Mouse (Mus musculus): ENCODE results near the gene Trappc2. TPM values are rescaled to one million over a fixed set of nuclear protein-coding genes. Genes with fewer than 3 reads are reported as not detected.

The Trappc2 gene
- 10 to 100 TPM; 19.2 to 20.0 TPM for total RNA-seq (2021)
- long read RNA-seq, experiment 1, transcript Trappc2-203 (5 exons, 1,613 nt), result major isoform, 30 of 35 reads
- long read RNA-seq, experiment 1, partial matches to known transcripts, result 1 of 35 reads
- long read RNA-seq, experiment 1, other reads (novel, unspliced or antisense), result 2 of 35 reads
- long read RNA-seq, experiment 2, transcript Trappc2-203 (5 exons, 1,613 nt), result major isoform, 20 of 23 reads
- long read RNA-seq, experiment 2, partial matches to known transcripts, result 0 of 23 reads
- long read RNA-seq, experiment 2, other reads (novel, unspliced or antisense), result 1 of 23 reads

DNA sequence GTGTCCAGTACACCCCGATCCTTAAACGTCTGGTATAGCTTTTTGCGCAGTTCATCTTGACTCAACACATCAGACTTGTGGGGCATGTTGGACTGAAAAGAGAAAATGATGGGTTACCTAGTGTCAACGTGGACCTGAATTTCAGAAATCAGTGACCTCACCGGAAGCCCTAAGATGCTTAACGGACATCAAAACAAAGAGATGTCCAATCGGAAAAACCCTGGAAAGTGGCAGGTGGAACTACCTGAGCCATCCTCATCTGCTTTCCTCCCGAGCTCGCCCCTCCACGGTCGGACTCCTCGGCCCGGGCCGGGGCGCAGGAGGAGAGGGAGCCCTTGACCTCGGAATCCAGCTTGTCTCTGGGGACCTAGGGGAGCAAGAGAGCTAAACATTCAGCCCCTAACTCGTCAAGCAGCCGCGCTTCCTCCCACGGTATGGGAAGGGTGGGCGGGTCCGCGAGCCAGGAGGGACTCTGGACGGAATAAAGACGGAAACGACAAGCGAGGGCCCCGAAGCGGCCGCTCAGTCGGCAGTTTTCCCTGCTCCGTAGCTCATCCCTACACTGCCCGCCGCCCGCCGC, at the start of gene Trappc2:
TSS of gene Trappc2 (plus strand) at position 539 of the 580 bp plus-strand sequence.
- Histone ChIP-seq H3K27ac (peak within 1 kb of the TSS; percentile 94), H3K4me3 (peak within 1 kb of the TSS; percentile 83)
- intact Hi-C loops (cut with DNase I), result loop anchor here (1.0 to 10.0 kb wide), 2 partner anchors 70 to 215 kb away; no protein-coding TSS in a partner anchor
- DNase-seq, result no peak
- TF ChIP-seq CTCF (IDR thresholded peaks at IDR 0.05), result no peak

DNA sequence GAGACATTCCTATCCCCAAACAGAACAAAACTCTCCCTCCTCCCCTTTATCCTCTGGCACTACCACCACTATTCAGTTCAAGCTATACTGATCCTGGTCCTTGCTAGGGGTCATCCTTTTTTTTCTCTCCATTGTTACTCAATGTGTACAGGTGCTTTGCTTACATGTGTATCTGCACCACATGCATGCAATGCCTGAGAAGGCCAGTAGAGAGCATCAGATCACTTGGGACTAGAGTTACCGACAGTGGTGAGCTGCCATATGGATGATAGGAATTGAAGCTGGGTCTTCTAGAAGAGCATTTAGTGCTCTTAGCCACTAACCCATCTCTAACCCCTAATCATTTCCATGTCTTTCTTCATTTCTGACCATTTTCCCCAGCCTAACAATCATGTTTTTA, 46.6 kb upstream of the Trappc2 start:
- peak; percentile 8; the same call in 1 of the 2 replicates for TF ChIP-seq CTCF (IDR thresholded peaks at IDR 0.05)
- intact Hi-C loops (cut with DNase I), result no loop called here
- no peak for DNase-seq
- no peak overlapping the region for H3K27ac ChIP-seq
- no peak overlapping the region for H3K4me3 ChIP-seq

DNA sequence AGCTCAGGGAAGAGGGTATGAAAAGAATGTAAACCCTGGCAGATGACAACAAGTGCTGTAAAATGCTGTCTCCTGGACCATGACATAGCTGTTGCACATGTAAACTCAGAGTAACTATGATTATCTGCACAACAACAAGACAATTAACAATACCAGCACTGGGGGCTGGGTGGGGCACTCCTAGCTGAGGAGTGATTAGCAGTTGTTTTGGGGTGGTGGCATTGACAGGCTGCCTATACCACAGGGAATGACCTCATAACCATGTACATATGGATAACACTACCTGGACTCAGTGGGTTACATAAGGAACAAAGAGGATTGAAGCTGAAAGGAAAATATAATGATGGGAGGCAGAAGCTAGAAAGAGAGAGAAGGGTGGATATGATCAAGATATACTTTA, 32.5 kb upstream of the Trappc2 start:
- TF ChIP-seq CTCF (IDR thresholded peaks at IDR 0.05), result no peak
- intact Hi-C loops (cut with DNase I), result no loop called here
- Histone ChIP-seq H3K4me3 (no peak overlapping the region), H3K27ac (no peak overlapping the region)
- DNase-seq, result no peak

DNA sequence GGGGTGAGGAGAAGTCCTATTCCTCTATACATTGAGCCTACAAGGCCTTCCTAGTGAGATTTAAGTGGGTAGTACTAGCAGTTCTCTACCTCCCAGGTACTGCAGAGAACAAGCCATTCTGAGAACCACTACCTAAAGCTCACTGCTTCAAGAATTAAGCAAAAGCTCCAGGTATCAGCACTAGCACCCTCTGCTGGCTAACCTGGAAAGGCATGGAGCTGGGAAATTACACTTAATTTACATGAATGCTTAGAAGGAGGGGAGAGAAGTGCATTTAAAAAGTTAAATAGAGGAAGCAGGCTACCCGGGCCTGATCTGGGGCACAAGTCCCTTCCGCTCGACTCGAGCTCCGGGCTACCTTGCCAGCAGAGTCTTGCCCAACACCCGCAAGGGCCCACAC, 24.2 kb upstream of the Trappc2 start:
- DNase-seq, result peak; percentile 17
- H3K27ac ChIP-seq, result no peak overlapping the region
- H3K4me3 ChIP-seq, result no peak overlapping the region
- peak; percentile 64 for TF ChIP-seq CTCF (IDR thresholded peaks at IDR 0.05)
- intact Hi-C loops (cut with DNase I), result loop anchor here (5.0 to 10.0 kb wide), 2 partner anchors 236 to 251 kb away; no protein-coding TSS in a partner anchor

DNA sequence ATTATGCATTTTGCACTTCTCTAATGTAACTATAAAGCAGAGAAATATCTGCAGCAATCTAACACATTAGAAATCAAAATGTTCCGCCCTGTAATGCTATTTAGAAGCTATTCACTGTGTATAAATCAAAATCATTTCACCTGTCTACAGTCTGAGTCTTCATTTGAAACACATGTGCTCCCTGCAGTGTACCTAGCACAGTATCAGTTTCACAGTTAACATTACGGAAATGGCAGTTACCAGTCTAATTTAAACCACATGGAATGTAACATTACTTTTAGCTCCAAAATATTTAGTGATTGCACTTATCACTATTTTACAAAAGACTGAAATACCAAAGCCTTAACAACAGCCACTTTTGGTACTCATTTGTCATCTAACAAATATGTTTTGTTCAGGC, 5.6 kb upstream of the Trappc2 start:
- H3K27ac ChIP-seq, result no peak overlapping the region
- no peak overlapping the region for H3K4me3 ChIP-seq
- intact Hi-C loops (cut with DNase I), result no loop called here
- DNase-seq, result no peak
- TF ChIP-seq CTCF (IDR thresholded peaks at IDR 0.05), result no peak

DNA sequence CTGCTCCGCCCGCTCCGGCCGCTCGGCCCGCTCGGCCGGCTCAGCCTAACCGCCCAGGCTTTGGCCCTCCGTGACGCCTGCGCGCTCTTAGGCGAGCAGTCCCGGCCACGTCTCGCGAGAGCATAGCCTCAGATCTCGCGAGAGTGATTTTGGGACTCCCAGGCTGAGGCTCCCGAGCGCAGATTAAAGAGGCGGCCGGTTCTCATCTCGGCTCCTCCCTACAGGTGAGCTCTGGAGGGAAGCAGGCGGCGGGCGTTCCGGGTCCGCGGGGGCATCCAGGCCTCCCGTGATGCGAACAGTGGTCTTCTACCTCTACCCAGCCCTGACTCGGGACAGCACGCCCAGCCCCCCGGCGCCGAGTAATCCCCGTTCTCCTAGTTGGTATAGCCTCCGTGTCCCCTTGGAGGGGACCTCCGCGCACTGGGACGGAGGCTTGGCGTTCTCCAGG, 266 bp downstream of the Trappc2 start, which contains the start of gene Ofd1:
TSS of gene Ofd1 (minus strand) at position 89 of the 448 bp plus-strand sequence.
- peak; percentile 94 for DNase-seq
- intact Hi-C loops (cut with DNase I), result loop anchor here (1.0 to 10.0 kb wide), 2 partner anchors 70 to 214 kb away; no protein-coding TSS in a partner anchor
- peak within 1 kb of the TSS; percentile 94 for H3K27ac ChIP-seq
- TF ChIP-seq CTCF (IDR thresholded peaks at IDR 0.05), result no peak
- peak within 1 kb of the TSS; percentile 83 for H3K4me3 ChIP-seq

DNA sequence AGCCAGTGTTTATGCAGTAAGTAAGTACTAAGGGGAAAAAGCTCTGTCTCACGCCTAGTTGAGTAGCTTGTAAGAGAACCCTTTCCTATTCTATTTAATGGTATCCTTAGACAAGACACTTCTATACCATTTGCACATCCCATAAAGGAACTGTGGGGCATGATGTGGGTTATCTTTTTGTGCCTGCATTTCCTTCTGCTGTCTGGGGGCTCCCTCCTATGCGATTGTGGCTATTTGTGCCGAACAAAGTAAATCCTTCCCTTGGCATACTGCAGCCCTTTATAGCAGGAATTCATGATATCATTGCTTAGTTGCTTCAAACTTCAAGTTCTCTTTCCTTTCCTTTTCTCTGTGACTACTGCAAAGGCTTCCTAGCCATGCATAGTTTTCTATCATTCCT, 4.2 kb downstream of the Trappc2 start:
- no peak overlapping the region for H3K27ac ChIP-seq
- H3K4me3 ChIP-seq, result no peak overlapping the region
- intact Hi-C loops (cut with DNase I), result loop anchor here (10.0 kb wide), 1 partner anchor 210 kb away; no protein-coding TSS in a partner anchor
- no peak for DNase-seq
- no peak for TF ChIP-seq CTCF (IDR thresholded peaks at IDR 0.05)

DNA sequence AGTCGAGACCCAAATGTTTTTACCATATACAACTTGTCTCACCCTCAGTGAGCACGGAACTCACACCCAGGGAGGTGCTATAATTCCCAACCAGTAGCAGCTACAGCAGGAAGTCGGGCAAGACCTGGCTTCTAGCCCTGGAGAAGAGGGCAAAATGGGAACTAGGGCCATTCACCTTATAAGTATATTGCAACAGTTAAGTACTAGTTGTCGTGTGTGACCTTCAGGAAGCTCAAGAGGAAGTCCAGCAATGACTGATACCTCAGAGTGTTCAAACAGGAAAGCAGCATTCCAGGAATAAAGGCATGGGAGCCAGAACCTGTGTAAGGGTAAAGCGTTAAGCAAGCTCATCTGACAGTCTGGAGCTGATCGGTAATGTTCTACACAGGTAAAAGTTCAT, 13.2 kb downstream of the Trappc2 start:
- H3K27ac ChIP-seq, result peak overlapping the region; percentile 48; the same call in 1 of the 2 replicates
- no peak for DNase-seq
- no peak for TF ChIP-seq CTCF (IDR thresholded peaks at IDR 0.05)
- intact Hi-C loops (cut with DNase I), result no loop called here
- H3K4me3 ChIP-seq, result no peak overlapping the region

DNA sequence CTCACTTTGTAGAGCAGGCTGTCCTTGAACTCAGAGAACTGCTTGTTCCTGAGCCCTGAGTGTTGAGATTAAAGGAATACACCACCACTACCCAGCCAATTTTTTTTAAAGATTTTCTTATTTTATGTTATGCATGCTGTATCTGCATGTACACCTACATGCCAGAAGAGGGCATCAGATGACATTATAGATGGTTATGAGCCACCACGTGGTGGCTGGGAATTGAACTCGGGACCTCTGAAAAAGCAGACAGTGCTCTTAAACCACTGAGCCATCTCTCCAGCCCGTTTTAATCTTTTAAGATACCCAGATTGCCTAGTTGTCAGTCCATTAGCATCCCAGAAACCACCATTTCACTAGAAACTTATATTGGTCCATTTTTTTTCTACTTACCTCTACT, 14.0 kb downstream of the Trappc2 start:
- no peak for DNase-seq
- no peak overlapping the region for H3K4me3 ChIP-seq
- H3K27ac ChIP-seq, result no peak overlapping the region
- intact Hi-C loops (cut with DNase I), result no loop called here
- TF ChIP-seq CTCF (IDR thresholded peaks at IDR 0.05), result peak; percentile 6; the same call in 1 of the 2 replicates

DNA sequence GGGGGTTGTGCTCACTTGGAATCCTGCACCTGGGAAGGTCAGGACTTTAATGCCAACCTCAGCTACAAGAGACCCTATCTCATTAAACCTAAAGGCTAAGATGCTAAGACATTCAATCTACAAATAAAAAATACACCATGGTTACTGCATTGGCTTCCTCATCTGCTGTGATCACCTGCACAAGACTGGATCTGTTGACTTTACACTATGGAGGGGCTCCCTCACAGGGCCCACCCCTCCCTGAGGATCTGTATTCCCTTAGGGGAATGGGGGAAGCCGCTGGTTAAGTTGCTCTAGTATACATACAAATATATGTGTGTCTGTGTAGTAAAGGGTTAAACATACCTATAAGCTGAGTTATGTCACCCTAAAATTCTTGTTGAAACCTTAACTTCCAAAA, 15.2 kb downstream of the Trappc2 start:
- no peak for TF ChIP-seq CTCF (IDR thresholded peaks at IDR 0.05)
- no peak for DNase-seq
- intact Hi-C loops (cut with DNase I), result no loop called here
- Histone ChIP-seq H3K4me3 (no peak overlapping the region), H3K27ac (no peak overlapping the region)

DNA sequence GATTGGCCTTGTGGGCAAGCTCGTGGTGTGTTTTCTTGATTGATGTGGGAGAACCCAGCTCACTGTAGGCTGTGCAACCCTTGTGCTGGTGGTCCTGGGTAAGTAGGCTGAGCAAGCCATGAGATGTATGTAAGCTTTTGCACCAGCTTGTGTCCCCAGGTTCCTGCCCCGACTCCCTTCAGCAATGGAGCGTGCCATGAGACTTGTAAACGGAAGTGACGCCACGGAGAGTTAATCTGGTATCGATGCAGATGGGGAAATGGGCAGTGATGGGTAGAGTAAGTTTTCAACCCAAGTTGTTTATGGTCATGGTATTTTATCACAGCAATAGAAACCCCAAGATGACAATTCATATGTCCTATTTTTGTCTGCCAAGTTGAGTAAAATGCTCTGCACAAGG, 27.9 kb downstream of the Trappc2 start:
- no peak overlapping the region for H3K27ac ChIP-seq
- TF ChIP-seq CTCF (IDR thresholded peaks at IDR 0.05), result no peak
- H3K4me3 ChIP-seq, result no peak overlapping the region
- intact Hi-C loops (cut with DNase I), result no loop called here
- DNase-seq, result no peak

DNA sequence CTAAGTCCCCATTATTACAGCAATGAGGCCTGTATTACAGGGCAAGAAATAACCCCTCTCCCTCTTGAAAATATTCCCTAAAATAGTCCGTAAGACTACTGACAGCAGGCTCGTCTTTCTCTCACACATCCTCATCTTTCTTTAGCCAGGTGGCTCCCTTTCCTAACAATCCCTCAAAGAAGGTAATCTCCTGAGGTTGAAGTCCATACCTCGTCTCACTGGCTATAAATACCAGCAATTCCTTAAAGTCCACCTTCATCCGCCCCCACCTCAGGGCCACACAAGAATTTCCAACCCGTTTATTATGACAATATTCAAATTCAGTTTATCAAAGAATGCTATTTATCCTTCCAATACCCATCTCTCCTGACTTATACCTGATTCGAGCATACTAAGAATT, 32.2 kb downstream of the Trappc2 start:
- no peak overlapping the region for H3K27ac ChIP-seq
- intact Hi-C loops (cut with DNase I), result no loop called here
- no peak for TF ChIP-seq CTCF (IDR thresholded peaks at IDR 0.05)
- no peak overlapping the region for H3K4me3 ChIP-seq
- DNase-seq, result no peak

DNA sequence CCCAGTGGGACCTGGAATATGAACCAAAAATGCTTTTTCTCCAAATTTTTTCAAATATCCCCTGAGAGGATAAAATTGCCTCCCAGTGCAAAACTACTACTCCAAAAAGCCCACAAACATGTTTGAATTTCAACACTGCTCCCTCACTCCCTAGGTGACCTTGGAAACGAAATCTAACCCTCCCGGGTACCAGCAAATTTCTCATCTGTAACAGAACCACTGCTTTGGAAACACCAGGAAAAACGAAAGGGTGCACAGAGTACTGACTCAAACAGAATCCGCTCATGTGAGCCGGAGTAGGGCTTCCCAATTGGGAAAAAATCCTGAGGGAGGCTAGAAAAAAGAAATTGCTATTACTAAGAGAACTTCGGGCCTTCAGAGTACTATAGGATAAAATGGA, 37.0 kb downstream of the Trappc2 start:
- no peak for DNase-seq
- no peak for TF ChIP-seq CTCF (IDR thresholded peaks at IDR 0.05)
- Histone ChIP-seq H3K27ac (peak overlapping the region; percentile 92), H3K4me3 (peak overlapping the region; percentile 86)
- intact Hi-C loops (cut with DNase I), result no loop called here

Measured in gastrocnemius, adult 2 months (tissue).